Mouse (Mus musculus) gastrocnemius, postnatal 14 days (tissue): ENCODE data around the gene Stil. TPM values are rescaled to one million over a fixed set of nuclear protein-coding genes. Genes with fewer than 3 reads are reported as not detected.

Experiments
- DNase-seq: peaks from one replicate; pipeline ENCODE4 v3.0.0; 2021; ENCODE audit warnings: mixed read lengths
- intact Hi-C: fragments of 180-260 bp; cut with DNase I; formaldehyde crosslinking; loops from one replicate; pipeline ENCODE4 v1.15.1; 2025; ENCODE audit warnings: low total_unique reads
- total RNA-seq, 2 experiments: library from RNA; stranded (reverse); gene quantifications; 2 replicates each; pipeline ENCODE4 v1.2.3; 2021

Stil gene
- total RNA-seq, 2 experiments from 2014 or later: 0.84 to 0.86 TPM

DNA sequence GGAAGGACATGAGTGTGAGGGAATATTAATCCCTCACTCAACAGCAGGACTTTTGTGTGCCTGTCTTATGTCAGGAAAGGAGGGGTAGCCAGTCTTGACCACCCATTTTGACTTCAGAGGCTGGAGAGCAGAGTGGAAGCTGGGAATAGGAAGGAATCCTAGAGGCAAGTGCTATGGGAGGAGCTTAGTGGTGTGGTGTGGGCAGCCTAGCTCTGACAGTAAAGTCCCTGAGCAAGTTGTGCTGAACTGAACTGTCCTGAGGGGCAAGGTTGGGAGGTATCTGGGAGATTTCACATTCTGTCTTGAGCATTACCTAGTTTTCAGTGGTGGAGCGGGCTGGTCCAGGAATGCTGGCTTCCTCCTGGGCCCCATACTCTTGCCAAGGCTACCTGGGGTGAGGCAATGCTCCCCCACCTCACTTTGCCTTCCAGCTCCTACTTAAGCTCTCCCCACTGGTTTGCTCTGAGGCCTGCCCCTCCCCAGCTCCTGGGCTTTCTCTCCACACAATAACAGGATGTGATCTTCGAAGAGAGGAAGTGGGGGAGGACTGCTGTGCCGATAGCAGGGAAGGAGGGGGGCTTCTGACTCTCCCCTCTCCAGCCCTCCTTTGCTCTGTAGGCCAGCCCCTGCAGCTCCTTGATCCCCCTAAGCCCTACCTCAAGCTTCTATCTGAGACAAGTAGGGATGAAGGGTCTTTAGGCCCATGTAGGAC, 75.4 kb downstream of the Stil start:
- intact Hi-C loops: no loop called here
- DNase-seq: no peak

DNA sequence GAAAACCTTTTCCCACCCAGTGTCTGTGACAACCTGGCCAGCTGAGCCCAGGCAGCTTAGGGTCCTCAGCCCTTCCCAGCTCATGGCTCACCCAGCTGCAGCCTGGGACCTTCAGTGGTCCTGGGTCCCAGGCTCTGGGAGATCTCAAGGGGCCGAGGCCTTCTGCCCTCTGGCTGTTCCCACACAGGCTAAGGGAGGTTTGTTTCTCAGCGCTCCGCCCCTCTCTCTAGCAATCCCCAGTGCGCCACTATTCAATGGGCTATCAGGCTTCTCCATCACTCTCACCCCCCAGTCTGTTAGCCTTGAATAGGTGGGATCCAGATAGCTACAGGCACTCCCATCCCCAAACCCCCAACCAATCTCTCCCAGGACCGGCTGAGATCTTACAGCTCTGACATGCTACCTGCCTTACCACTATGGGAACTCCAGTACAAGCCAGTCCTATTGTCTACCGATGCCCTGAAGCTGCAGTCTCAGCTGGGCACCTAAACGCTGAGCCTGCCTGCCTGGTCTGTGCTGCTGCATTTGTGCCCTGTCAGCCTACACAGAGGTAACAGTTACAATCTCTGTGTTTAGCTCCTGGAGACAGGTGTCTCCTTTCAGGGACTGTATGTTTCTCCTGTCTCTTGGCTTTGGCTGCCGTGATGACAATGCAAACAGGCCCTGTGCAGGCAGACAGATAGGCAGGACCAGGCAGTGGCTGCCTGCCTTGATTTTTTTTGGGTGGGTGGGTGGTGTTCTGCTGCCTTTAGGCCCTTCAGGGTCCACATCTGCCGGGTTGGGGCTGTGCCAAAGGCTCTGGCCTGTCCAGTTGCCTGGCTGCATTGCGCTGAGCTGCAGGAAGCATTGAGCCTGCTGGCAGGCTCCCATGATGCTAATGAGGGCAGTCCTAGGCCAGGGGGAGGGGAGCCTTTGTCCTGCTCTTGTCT, 79.2 kb downstream of the Stil start:
- peak; percentile 34 for DNase-seq
- intact Hi-C loops: no loop called here

DNA sequence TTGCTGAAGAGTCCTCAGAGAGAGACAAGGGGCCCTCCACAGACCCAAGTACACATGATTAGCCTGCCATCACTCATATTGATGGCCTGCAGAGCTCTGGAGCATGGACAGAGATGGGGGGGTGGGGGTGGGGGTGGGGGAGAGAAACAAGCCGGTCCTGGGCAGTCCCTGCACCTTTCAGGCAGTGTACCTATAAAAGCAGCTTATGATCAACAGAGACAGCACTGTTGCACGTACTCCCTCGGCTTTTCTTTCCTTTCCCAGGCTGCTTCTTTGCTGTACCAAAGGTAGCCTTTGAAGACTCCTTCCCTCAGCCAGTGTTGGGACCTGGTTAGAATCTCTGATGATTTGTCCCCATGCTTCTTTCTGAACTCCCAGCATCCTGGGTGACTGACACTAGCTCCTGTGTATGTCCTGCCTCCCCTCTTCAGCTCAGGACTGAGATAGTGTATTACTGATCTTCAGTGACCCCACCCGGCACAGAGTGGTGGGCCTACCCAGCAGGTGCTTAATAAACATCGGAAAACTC, 79.9 kb downstream of the Stil start:
- intact Hi-C loops: no loop called here
- DNase-seq: no peak

DNA sequence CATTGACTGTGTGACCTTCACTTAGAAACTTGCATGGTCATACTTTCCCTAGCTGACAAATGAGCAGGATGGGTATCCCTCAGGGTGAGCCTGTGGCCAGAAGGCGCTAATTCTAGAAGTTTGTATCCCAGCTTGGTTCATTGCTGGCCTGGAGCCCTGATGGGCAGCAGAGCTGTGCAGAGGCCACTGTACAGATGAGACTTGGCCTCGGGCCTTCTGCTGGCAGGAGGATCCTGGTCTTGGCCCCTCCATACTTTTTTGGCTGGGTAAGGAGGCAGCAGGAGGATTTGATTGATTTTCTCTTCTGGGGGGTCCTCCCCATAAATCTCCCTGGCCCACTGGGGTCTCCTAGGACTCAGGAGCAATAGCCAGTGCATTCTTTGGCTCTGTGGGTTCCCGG, 83.1 kb downstream of the Stil start:
- intact Hi-C loops: no loop called here
- DNase-seq: no peak

DNA sequence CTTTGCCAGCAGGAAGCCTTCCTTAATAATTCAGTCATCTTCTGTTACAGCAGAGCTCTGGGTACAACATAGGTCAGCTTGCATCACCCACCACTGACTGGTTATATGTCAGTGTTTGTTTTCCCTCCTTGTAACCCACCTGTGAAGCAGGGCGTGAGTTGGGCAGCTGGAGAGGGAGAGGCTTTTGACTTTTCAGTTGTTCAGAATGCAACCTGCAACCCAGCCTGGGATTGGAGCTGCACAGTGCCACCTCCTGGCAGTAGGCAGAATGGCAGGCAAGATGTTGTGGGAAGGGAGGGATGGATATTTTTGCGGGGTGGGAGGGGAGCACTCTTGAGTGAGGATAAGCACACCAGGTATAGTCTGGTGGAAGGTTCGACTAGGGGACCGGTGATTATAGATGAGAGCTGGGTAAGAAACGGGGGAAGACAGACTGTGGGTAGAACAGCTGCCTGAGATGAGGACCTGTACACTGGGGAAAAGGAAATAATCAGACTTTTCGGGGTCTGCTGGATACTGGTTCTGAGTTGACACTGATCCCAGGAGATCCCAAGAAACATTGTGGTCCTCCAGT, 85.7 kb downstream of the Stil start:
- intact Hi-C loops: no loop called here

DNA sequence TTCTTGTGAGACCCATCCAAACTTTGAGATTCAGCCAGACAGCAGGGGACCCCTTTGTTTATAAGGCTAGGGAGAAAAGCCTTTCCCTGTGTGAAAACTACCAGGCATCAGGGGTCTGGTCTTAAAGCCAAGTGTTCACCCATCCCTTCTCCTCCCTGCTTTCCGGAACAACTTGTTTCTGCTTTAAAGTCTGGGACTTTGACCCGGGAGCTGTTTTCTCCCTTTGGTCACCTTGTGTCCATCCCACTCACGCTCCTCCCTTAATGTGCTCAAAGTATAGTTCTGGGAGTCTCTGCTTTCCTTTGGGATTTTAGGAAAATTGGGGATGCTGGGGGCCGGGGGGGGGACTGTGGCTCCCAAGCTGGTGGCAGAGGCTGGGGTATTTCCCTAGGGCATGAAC, 86.3 kb downstream of the Stil start:
- DNase-seq: no peak
- intact Hi-C loops: no loop called here

More for the DNA sequence above, 85.7 kb downstream of the Stil start:
- DNase-seq: peak; percentile 39

DNA sequence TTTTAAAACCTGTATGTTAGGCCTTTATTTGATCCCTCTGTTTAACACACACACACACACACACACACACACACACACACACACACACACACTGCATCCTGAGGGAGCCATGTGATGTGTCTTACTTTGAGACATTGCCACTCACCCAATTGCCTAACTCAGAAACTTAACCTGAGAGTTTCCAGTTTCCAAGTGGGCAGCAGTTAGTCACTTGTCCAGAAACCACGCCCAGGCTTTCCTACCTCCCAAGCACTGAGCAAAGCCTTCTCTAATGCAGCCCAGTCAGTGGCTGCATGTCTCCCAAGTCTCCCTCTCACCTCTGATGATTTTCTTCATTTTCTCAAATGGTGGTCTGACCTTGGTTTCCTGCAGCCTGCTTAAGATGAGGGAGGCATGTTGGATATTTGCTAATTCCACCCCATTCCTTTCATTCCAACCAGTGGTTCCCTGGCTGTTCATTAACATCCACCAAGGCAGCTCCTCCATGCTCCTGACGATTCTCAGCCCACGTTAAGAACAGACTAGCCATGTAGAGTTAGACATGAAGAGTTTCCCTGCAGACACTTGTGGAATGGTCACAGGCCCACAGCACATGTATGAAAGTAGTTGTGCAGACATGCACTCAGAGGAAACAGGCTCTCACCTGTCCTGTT, 86.9 kb downstream of the Stil start:
- DNase-seq: no peak

DNA sequence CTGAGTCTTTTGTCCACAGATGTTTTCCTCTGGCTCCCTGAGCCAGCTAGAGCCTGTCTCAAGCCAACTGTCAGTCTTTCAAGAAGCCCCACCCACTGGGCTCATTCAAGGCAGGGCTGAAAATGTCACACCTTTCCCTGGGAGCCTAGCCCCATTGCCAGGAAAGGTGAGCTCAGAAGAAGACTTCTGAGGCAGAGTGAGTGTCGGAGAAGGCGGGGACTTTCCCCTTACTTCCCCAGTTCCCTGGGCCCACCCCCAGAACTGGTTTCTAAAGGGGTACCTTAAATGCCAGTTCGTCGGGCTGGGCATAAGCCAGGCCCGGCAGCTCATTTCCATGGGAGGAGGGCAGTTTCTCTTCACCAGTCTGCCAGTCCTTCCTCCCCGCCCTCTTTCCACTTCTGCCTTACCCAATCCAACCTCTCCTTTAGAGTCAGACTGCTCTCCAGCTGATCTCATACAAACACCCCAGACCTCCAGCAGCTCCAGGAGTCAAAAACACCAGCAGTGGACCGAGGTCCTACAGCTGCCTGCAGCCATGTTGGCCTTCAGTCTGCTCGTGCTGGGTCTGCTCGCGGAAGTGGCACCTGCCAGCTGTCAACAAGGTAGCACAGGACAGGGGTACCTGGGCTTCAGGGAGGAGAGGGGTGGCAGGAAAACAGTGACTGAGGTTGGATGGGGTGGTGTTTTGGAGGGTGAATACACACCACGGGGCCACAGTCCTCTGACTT, 88.8 kb downstream of the Stil start, which contains the start of gene Pdzk1ip1:
Gene Pdzk1ip1 (plus strand): TSS at position 98 of the 728 bp plus-strand sequence.
- intact Hi-C loops: no loop called here
- DNase-seq: no peak

More for the DNA sequence above, 86.9 kb downstream of the Stil start:
- intact Hi-C loops: no loop called here

DNA sequence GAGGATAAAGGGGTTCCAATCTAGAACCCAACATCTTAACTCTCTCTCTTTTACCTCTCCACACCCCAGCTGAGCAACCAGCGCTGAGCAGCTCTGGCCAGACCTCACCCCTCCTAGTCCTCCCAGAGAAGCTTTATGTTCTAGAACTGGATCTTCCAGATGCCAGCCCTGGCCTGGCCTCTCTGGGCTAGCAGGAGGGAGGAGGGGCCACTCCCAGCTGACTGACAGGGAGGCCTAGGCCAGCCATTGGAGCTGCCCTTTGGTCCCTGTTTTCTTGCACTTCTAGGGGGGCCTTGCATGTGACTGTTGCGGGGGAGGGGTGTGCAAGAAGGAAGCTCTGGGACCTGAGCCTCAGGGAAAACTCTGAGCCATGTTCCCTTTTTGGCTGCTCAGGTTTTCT, 90.6 kb downstream of the Stil start:
- intact Hi-C loops: loop anchor here (5.0 kb wide), 1 partner anchor 48 kb away; no protein-coding TSS in a partner anchor
- no peak for DNase-seq

DNA sequence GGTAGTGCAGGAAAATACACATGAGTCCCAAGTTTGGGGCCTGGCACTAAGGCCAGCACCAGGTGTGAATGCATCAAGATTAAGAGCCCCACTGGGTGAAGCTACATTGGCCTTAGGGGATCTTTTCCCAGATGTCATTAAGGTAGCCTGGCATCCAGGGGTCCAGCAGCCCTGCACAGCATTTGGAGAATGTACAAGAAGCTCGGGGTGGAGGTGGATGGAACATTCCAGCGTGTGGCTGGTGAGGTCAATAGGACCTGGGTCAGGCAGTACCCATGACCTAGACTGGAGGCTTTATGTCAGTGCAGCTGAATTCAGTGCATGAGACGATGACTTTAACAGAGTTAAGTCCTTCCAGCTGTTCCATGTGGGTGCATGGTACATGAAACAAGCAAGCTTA, 91.8 kb downstream of the Stil start:
- intact Hi-C loops: loop anchor here (5.0 kb wide), 1 partner anchor 50 kb away; no protein-coding TSS in a partner anchor
- no peak for DNase-seq

Other genes starting within 250 kb of the Stil start
- gene Gm12830, start 178.4 kb upstream of the Stil start, total RNA-seq: not detected
- gene Foxd2, start 91.3 kb upstream of the Stil start, total RNA-seq: under 1 TPM; 0.42 to 0.72 TPM
- gene Foxe3, start 74.1 kb upstream of the Stil start, total RNA-seq: not detected
- 10 to 100 TPM; 24.5 to 26.9 TPM for gene Cmpk1, start 12.9 kb upstream of the Stil start, total RNA-seq
- gene Tal1, start 56.3 kb downstream of the Stil start, total RNA-seq: 1 to 10 TPM; 1.9 to 2.5 TPM
- under 1 TPM in 1 of 2 experiments, not detected in 1; 0.57 TPM for gene Pdzk1ip1, start 88.5 kb downstream of the Stil start, total RNA-seq
- not detected for gene Cyp4x1, start 134.1 kb downstream of the Stil start, total RNA-seq
- not detected for gene Cyp4a29, start 241.9 kb downstream of the Stil start, total RNA-seq